Mouse (Mus musculus) lung, adult 18-20 months (tissue): ENCODE measurements around the gene Agpat3.

Experiments
- DNase-seq, 2 experiments: peaks; one replicate each; pipeline ENCODE4 v3.0.0; 2022; ENCODE audit warnings: mixed read lengths in 2 of 2

Agpat3 gene

GRCm38 (mm10) chr10:78292381-78292780 lies 59.9 kb downstream of the Agpat3 start:
- DNase-seq = no peak

- no peak for DNase-seq
These were observed 61.4 kb downstream of the Agpat3 start for GRCm38 (mm10) chr10:78290730-78291535.

GRCm38 (mm10) chr10:78288896-78289295 lies 63.4 kb downstream of the Agpat3 start:
- no peak for DNase-seq

GRCm38 (mm10) chr10:78288135-78288534 lies 64.2 kb downstream of the Agpat3 start:
- no peak for DNase-seq

GRCm38 (mm10) chr10:78287465-78288132 lies 64.7 kb downstream of the Agpat3 start:
- DNase-seq = no peak

GRCm38 (mm10) chr10:78285959-78286358 lies 66.3 kb downstream of the Agpat3 start:
- no peak for DNase-seq

GRCm38 (mm10) chr10:78285409-78285808 lies 66.9 kb downstream of the Agpat3 start:
- no peak for DNase-seq

GRCm38 (mm10) chr10:78284812-78285211 lies 67.5 kb downstream of the Agpat3 start:
- no peak for DNase-seq

GRCm38 (mm10) chr10:78282411-78282810 lies 69.9 kb downstream of the Agpat3 start:
- DNase-seq = no peak

GRCm38 (mm10) chr10:78280486-78280885 lies 71.8 kb downstream of the Agpat3 start:
- DNase-seq = no peak

GRCm38 (mm10) chr10:78279210-78279609 lies 73.1 kb downstream of the Agpat3 start:
- DNase-seq = peak; percentile 55 to 57

GRCm38 (mm10) chr10:78277835-78278234 lies 74.5 kb downstream of the Agpat3 start:
- no peak for DNase-seq

- DNase-seq = no peak
These were observed 76.0 kb downstream of the Agpat3 start for GRCm38 (mm10) chr10:78276242-78276641.

GRCm38 (mm10) chr10:78272932-78273331 lies 79.4 kb downstream of the Agpat3 start:
- peak in 1 of 2 experiments; percentile 22 for DNase-seq

GRCm38 (mm10) chr10:78265881-78266280 lies 86.4 kb downstream of the Agpat3 start:
- DNase-seq = no peak

GRCm38 (mm10) chr10:78264735-78265134 lies 87.6 kb downstream of the Agpat3 start:
- DNase-seq = peak in 1 of 2 experiments; percentile 10

GRCm38 (mm10) chr10:78260916-78261650 lies 91.2 kb downstream of the Agpat3 start:
- DNase-seq = no peak

- DNase-seq = no peak
These were observed 92.0 kb downstream of the Agpat3 start for GRCm38 (mm10) chr10:78260322-78260721.

GRCm38 (mm10) chr10:78259702-78260101 lies 92.6 kb downstream of the Agpat3 start:
- DNase-seq = no peak

- no peak for DNase-seq
These were observed 93.1 kb downstream of the Agpat3 start for GRCm38 (mm10) chr10:78259230-78259629.

GRCm38 (mm10) chr10:78258142-78258675 lies 94.1 kb downstream of the Agpat3 start:
- DNase-seq = no peak

GRCm38 (mm10) chr10:78255646-78256059 lies 96.6 kb downstream of the Agpat3 start:
- peak; percentile 27 to 34 for DNase-seq

GRCm38 (mm10) chr10:78247206-78247605 lies 105.1 kb downstream of the Agpat3 start:
- DNase-seq = no peak
